Mouse (Mus musculus): Measurements from ENCODE around the gene Kdm2a. TPM values are rescaled to one million over a fixed set of nuclear protein-coding genes. Genes with fewer than 3 reads are reported as not detected.

The Kdm2a gene
- polyA plus RNA-seq, 1 experiment from 2014 or later, result 59.7 TPM

GRCm38 (mm10) chr19:4433756-4434155 lies 35.7 kb upstream of the Kdm2a start:
- Histone ChIP-seq H3K27me3 (peaks cover 14% of the 10 kb centered on the region), H3K4me3 (no peak overlapping the region), H3K4me2 (replicated peaks) (no peak overlapping the region), H3K4me1 (no peaks in the 10 kb centered on the region), H3K36me3 (no peaks in the 10 kb centered on the region), H3K9me3 (replicated peaks) (no peaks in the 10 kb centered on the region), H3K27ac (no peak overlapping the region), H3K9ac (no peak overlapping the region)
- ATAC-seq (ENCODE audit: low FRiP score), result no peak
- WGBS, result 86% methylated on average over 1 of the region's 1 CpGs

GRCm38 (mm10) chr19:4430091-4430620 lies 32.1 kb upstream of the Kdm2a start:
- H3K9me3 ChIP-seq (replicated peaks), result no peaks in the 10 kb centered on the region
- WGBS, result 92% methylated on average over 4 of the region's 4 CpGs

GRCm38 (mm10) chr19:4425610-4426366 lies 27.7 kb upstream of the Kdm2a start:
- H3K4me1 ChIP-seq, result no peaks in the 10 kb centered on the region
- H3K4me3 ChIP-seq, result no peak overlapping the region
- no peak overlapping the region for H3K9ac ChIP-seq
- no peak for ATAC-seq (ENCODE audit: low FRiP score)
- H3K36me3 ChIP-seq, result no peaks in the 10 kb centered on the region
- H3K27me3 ChIP-seq, result no peaks in the 10 kb centered on the region
- H3K9me3 ChIP-seq (replicated peaks), result no peaks in the 10 kb centered on the region
- H3K27ac ChIP-seq, result no peak overlapping the region
- WGBS, result 74% methylated on average over 19 of the region's 19 CpGs
- H3K4me2 ChIP-seq (replicated peaks), result no peak overlapping the region

More at GRCm38 (mm10) chr19:4430091-4430620, 32.1 kb upstream of the Kdm2a start:
- Histone ChIP-seq H3K4me1 (no peaks in the 10 kb centered on the region), H3K9ac (no peak overlapping the region), H3K27ac (no peak overlapping the region), H3K4me2 (replicated peaks) (no peak overlapping the region), H3K36me3 (no peaks in the 10 kb centered on the region), H3K27me3 (no peaks in the 10 kb centered on the region), H3K4me3 (no peak overlapping the region)
- ATAC-seq (ENCODE audit: low FRiP score), result no peak

- Histone ChIP-seq H3K9me3 (replicated peaks) (no peaks in the 10 kb centered on the region), H3K4me3 (no peak overlapping the region), H3K36me3 (no peaks in the 10 kb centered on the region), H3K9ac (no peak overlapping the region), H3K4me2 (replicated peaks) (no peak overlapping the region), H3K27ac (no peak overlapping the region), H3K4me1 (no peaks in the 10 kb centered on the region), H3K27me3 (no peaks in the 10 kb centered on the region)
- ATAC-seq (ENCODE audit: low FRiP score), result no peak
- WGBS, result 78% methylated on average over 3 of the region's 3 CpGs
These were observed 24.9 kb upstream of the Kdm2a start for GRCm38 (mm10) chr19:4423021-4423420.

DNA sequence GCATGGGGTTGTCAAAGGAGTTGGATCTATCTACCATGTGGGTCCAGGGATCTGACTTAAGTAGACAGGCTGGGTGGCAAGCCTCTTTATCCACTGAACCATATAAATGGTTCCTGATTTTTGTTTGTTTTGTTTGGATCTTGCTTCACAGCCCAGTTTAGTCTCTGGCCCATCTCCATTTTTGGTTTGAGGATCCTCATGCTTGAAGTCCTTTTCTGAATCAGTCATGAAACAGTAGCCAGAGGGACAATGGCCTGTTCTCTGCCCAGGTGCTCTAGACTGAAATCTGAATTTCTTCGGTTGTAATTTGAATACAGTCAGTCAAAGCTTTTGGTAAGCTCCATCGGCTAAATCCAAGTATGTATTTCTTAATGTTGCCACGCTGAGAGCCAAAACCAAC lies 24.5 kb upstream of the Kdm2a start:
- H3K27ac ChIP-seq, result no peak overlapping the region
- WGBS, result 96% methylated on average over 3 of the region's 3 CpGs
- H3K4me1 ChIP-seq, result no peaks in the 10 kb centered on the region
- no peak overlapping the region for H3K4me3 ChIP-seq
- H3K9ac ChIP-seq, result no peak overlapping the region
- no peaks in the 10 kb centered on the region for H3K36me3 ChIP-seq
- H3K27me3 ChIP-seq, result no peaks in the 10 kb centered on the region
- H3K9me3 ChIP-seq (replicated peaks), result no peaks in the 10 kb centered on the region
- no peak overlapping the region for H3K4me2 ChIP-seq (replicated peaks)
- ATAC-seq (ENCODE audit: low FRiP score), result no peak

DNA sequence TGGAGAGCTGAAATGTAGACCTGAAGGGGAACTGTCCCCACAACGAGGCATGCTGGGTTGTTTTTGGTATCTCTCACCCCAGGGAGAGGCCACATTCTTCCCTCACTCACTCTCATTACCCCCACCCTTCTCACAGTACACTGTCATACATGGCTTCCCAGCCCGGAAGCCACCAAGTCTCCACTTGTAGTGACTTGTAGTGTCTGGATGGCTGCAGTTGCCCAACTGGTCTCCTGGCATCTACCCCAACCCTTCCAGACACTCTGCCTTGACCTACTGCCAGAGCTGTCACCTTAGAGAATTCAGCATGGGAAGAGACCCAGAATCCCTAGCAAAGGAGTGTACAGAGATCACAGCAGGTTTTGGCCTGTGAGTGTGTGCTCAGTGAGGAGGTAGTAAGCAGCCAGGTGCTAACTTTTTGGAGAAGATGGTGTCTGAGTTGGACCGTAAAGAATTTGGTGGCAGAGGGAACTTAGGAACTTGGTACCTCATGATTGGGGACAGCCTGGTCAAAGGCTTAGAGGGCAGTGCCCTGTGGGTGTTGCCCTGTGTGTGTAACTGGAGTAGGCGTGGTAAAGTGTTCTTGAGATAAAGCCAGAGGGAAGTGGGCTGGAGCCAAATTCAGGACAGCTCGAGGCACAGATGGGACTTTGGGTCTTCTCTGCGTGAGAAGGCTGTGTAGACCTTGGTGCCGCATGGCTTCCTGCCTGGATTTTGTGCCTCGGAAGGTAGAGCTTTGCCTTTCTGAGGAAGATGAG lies 22.2 kb upstream of the Kdm2a start:
- no peak overlapping the region for H3K4me2 ChIP-seq (replicated peaks)
- H3K9me3 ChIP-seq (replicated peaks), result no peaks in the 10 kb centered on the region
- H3K36me3 ChIP-seq, result no peaks in the 10 kb centered on the region
- H3K27ac ChIP-seq, result no peak overlapping the region
- H3K4me1 ChIP-seq, result no peaks in the 10 kb centered on the region
- H3K4me3 ChIP-seq, result no peak overlapping the region
- H3K9ac ChIP-seq, result no peak overlapping the region
- 91% methylated on average over 8 of the region's 8 CpGs for WGBS
- no peaks in the 10 kb centered on the region for H3K27me3 ChIP-seq
- no peak for ATAC-seq (ENCODE audit: low FRiP score)

- 93% methylated on average over 5 of the region's 5 CpGs for WGBS
- H3K27me3 ChIP-seq, result no peaks in the 10 kb centered on the region
- no peaks in the 10 kb centered on the region for H3K9me3 ChIP-seq (replicated peaks)
- H3K4me3 ChIP-seq, result no peak overlapping the region
- no peak overlapping the region for H3K27ac ChIP-seq
- no peaks in the 10 kb centered on the region for H3K4me1 ChIP-seq
- H3K9ac ChIP-seq, result no peak overlapping the region
- H3K36me3 ChIP-seq, result no peaks in the 10 kb centered on the region
- no peak overlapping the region for H3K4me2 ChIP-seq (replicated peaks)
- no peak for ATAC-seq (ENCODE audit: low FRiP score)
These were observed 21.6 kb upstream of the Kdm2a start for GRCm38 (mm10) chr19:4419711-4420110.

DNA sequence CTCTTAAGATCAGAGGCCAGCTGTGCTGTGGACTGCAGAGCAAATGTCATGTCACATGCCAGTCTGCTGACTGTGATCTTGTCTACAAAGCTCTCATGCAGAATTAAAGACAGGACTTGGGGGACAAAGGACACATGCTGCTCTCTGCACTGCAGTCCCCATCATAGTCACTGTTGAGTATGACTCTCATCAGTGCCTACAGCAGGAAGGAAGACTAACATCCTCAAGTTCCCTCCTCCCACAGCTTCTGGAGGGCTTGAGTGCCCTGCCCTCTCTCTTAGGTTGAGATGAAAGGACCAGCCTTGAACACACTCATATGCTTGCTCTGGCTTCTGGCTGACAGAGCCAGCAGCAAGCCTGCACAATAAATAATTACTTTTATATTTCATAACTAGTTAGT lies 19.6 kb upstream of the Kdm2a start:
- H3K36me3 ChIP-seq, result no peaks in the 10 kb centered on the region
- no peak overlapping the region for H3K27ac ChIP-seq
- H3K4me3 ChIP-seq, result no peak overlapping the region
- no peak overlapping the region for H3K9ac ChIP-seq
- H3K4me1 ChIP-seq, result no peaks in the 10 kb centered on the region
- H3K4me2 ChIP-seq (replicated peaks), result no peak overlapping the region
- H3K27me3 ChIP-seq, result no peaks in the 10 kb centered on the region
- ATAC-seq (ENCODE audit: low FRiP score), result no peak
- H3K9me3 ChIP-seq (replicated peaks), result no peaks in the 10 kb centered on the region

DNA sequence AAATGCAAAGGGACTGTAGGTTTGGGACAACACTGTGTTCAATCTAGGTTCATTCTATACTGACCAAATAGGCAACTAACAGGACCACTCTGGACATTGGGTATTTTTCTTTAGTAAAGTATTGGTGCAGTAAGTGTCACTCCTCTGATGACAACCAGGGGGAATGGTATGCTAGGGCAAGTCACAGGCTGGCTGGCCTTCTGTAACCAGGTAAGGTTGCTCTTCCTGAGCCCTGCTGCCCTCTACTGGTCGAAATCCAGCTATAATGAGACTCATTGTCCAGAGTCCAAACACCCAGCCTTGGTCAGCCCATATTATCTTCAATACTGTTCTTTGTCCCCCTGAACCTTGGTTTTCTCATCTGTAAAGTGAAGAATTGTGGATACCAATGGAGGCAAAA lies 19.1 kb upstream of the Kdm2a start:
- no peak overlapping the region for H3K4me2 ChIP-seq (replicated peaks)
- H3K36me3 ChIP-seq, result no peaks in the 10 kb centered on the region
- no peaks in the 10 kb centered on the region for H3K9me3 ChIP-seq (replicated peaks)
- no peak overlapping the region for H3K4me3 ChIP-seq
- no peaks in the 10 kb centered on the region for H3K27me3 ChIP-seq
- no peak for ATAC-seq (ENCODE audit: low FRiP score)
- 0% methylated on average over 1 of the region's 1 CpGs for WGBS
- no peaks in the 10 kb centered on the region for H3K4me1 ChIP-seq
- H3K27ac ChIP-seq, result no peak overlapping the region
- no peak overlapping the region for H3K9ac ChIP-seq

DNA sequence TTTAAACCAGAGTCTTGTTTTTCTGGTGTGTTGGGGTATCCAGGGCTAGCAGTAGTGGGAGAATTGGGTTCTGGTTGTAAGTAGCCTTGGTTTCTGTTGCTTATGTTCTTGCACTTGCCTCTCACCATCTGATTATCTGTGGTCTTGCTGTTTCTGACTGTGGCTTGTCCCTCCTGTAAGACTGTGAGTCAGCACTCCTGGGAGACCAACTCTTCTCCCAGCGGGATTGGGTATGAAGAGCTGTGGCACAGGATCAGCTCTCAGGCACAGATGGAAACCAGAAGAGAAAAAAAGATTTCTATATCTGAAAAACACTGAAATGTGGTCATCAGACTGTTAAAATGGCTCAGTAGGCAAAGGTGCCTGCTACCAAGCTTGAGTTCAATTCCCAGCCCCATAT lies 16.5 kb upstream of the Kdm2a start:
- WGBS, result 76% methylated on average over 1 of the region's 1 CpGs
- no peaks in the 10 kb centered on the region for H3K27me3 ChIP-seq
- no peak for ATAC-seq (ENCODE audit: low FRiP score)
- H3K4me3 ChIP-seq, result no peak overlapping the region
- H3K4me2 ChIP-seq (replicated peaks), result no peak overlapping the region
- no peak overlapping the region for H3K9ac ChIP-seq
- no peak overlapping the region for H3K27ac ChIP-seq
- H3K9me3 ChIP-seq (replicated peaks), result no peaks in the 10 kb centered on the region
- H3K4me1 ChIP-seq, result no peaks in the 10 kb centered on the region
- H3K36me3 ChIP-seq, result no peaks in the 10 kb centered on the region

GRCm38 (mm10) chr19:4409062-4409461 lies 11.0 kb upstream of the Kdm2a start:
- no peak overlapping the region for H3K9ac ChIP-seq
- 68% methylated on average over 2 of the region's 2 CpGs for WGBS
- no peaks in the 10 kb centered on the region for H3K4me1 ChIP-seq
- H3K36me3 ChIP-seq, result no peaks in the 10 kb centered on the region
- H3K27me3 ChIP-seq, result no peaks in the 10 kb centered on the region
- H3K27ac ChIP-seq, result no peak overlapping the region
- no peaks in the 10 kb centered on the region for H3K9me3 ChIP-seq (replicated peaks)
- H3K4me3 ChIP-seq, result no peak overlapping the region
- no peak overlapping the region for H3K4me2 ChIP-seq (replicated peaks)
- ATAC-seq (ENCODE audit: low FRiP score), result no peak

DNA sequence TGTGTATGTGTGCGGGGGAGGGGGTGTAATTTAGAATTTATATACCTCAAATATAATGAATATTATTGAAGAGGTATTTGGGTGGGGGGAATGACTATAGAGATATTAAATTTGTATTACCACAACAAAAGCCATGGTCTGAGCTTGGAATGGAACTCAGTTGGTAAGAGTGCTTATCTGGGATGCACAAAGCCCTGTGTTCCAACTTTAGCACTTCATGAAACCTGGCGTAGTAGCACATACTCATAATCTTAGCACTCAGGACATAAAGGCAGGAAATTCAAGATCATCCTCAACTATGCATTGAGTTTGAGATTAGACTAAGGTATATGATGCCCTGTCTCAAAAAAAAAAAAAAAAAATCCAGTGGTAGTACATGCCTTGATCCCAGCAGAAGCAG lies 6.8 kb upstream of the Kdm2a start:
- Histone ChIP-seq H3K4me1 (no peaks in the 10 kb centered on the region), H3K9ac (no peak overlapping the region), H3K27me3 (no peaks in the 10 kb centered on the region), H3K27ac (no peak overlapping the region), H3K36me3 (no peaks in the 10 kb centered on the region), H3K4me3 (no peak overlapping the region), H3K4me2 (replicated peaks) (no peak overlapping the region), H3K9me3 (replicated peaks) (no peaks in the 10 kb centered on the region)
- no peak for ATAC-seq (ENCODE audit: low FRiP score)
- WGBS, result 92% methylated on average over 2 of the region's 2 CpGs

GRCm38 (mm10) chr19:4398959-4399358 lies 874 bp upstream of the Kdm2a start:
- H3K4me3 ChIP-seq, result no peak overlapping the region
- peaks cover 13% of the 10 kb centered on the region for H3K4me1 ChIP-seq
- H3K27me3 ChIP-seq, result no peaks in the 10 kb centered on the region
- no peak overlapping the region for H3K27ac ChIP-seq
- 76% methylated on average over 4 of the region's 4 CpGs for WGBS
- H3K9ac ChIP-seq, result no peak overlapping the region
- ATAC-seq (ENCODE audit: low FRiP score), result no peak
- H3K4me2 ChIP-seq (replicated peaks), result no peak overlapping the region
- H3K9me3 ChIP-seq (replicated peaks), result no peaks in the 10 kb centered on the region
- H3K36me3 ChIP-seq, result no peaks in the 10 kb centered on the region

Data from hindbrain, embryonic 12.5 days (tissue).